Mouse (Mus musculus) hindbrain, embryonic 11.5 days (tissue): ENCODE measurements around the gene Tex261. TPM values are rescaled to one million over a fixed set of nuclear protein-coding genes. Genes with fewer than 3 reads are reported as not detected.
A peak's percentile ranks its signal among the peaks of the same experiment; 100 is the strongest.

Source experiments
- ATAC-seq: fragments of 200-750 bp; cut with Nextera tagmentation; 2 replicates; pipeline ENCODE4 v1.8.0; 2017; ENCODE audit warnings: mild to moderate bottlenecking, moderate TSS enrichment, moderate library complexity; ENCODE audit not compliant: low FRiP score
- DNase-seq: peaks from one replicate; pipeline ENCODE4 v3.0.0-alpha.2; 2015; ENCODE audit warnings: low spot score
- H3K27ac ChIP-seq: fragments of 300-500 bp; sonication (generic); 2 replicates; pipeline ENCODE4 v1.5.1; 2014; ENCODE audit warnings: mild to moderate bottlenecking, low read depth, low read length
- H3K27me3 ChIP-seq: fragments of 300-500 bp; sonication (generic); 2 replicates; pipeline ENCODE4 v1.6.1; 2014; ENCODE audit warnings: mild to moderate bottlenecking, low read length, moderate library complexity, mixed read lengths; ENCODE audit not compliant: control insufficient read depth, insufficient read depth
- H3K36me3 ChIP-seq: fragments of 300-500 bp; sonication (generic); 2 replicates; pipeline ENCODE4 v1.6.1; 2014; ENCODE audit warnings: mild to moderate bottlenecking, low read length, moderate library complexity, mixed read lengths; ENCODE audit not compliant: control insufficient read depth, insufficient read depth
- H3K4me1 ChIP-seq: fragments of 300-500 bp; sonication (generic); replicated peaks from 2 replicates; pipeline ENCODE4 v1.6.1; 2014; ENCODE audit warnings: low read length, mixed read lengths; ENCODE audit not compliant: control insufficient read depth, insufficient read depth
- H3K4me2 ChIP-seq: fragments of 300-500 bp; sonication (generic); replicated peaks from 2 replicates; pipeline ENCODE4 v1.6.1; 2014; ENCODE audit warnings: mild to moderate bottlenecking, low read depth, low read length
- H3K4me3 ChIP-seq: fragments of 300-500 bp; sonication (generic); 2 replicates; pipeline ENCODE4 v1.5.1; 2014; ENCODE audit warnings: low read depth, low read length
- H3K9ac ChIP-seq: fragments of 300-500 bp; sonication (generic); 2 replicates; pipeline ENCODE4 v1.6.1; 2014; ENCODE audit warnings: low read depth, low read length
- H3K9me3 ChIP-seq: fragments of 300-500 bp; sonication (generic); 2 replicates; pipeline ENCODE4 v1.6.1; 2016; ENCODE audit warnings: low read length; ENCODE audit not compliant: control insufficient read depth
- WGBS: fragments of 180-500 bp; shearing (Covaris S2); extraction: QIAGEN DNeasy Blood & Tissue Kit; methylation state at CpG from one replicate; pipeline ENCODE4 v1.1.7; 2014; 5-methylcytosine and 5-hydroxymethylcytosine counted together
- polyA plus RNA-seq: library from polyadenylated mRNA; unstranded; fragments of >200 nt; fragmentation: Nextera tagmentation; extraction: Ambion mirVana; gene quantifications from 2 replicates; pipeline ENCODE4 v1.2.1, GENCODE M21; 2014

The Tex261 gene
- polyA plus RNA-seq, 1 experiment from 2014 or later: 48.1 TPM

- DNase-seq (no peak), ATAC-seq (no peak)
- 45% methylated on average over 3 of the region's 3 CpGs for WGBS
- Histone ChIP-seq H3K4me2 (no peak overlapping the region), H3K9me3 (no peaks in the 10 kb centered on the region), H3K4me3 (no peak overlapping the region), H3K4me1 (no peaks in the 10 kb centered on the region; the same call in 1 of the 2 replicates), H3K27me3 (no peaks in the 10 kb centered on the region), H3K9ac (no peak overlapping the region), H3K36me3 (no peaks in the 10 kb centered on the region), H3K27ac (no peak overlapping the region)
These were observed 26.3 kb downstream of the Tex261 start for GRCm38 (mm10) chr6:83749286-83749685.

DNA sequence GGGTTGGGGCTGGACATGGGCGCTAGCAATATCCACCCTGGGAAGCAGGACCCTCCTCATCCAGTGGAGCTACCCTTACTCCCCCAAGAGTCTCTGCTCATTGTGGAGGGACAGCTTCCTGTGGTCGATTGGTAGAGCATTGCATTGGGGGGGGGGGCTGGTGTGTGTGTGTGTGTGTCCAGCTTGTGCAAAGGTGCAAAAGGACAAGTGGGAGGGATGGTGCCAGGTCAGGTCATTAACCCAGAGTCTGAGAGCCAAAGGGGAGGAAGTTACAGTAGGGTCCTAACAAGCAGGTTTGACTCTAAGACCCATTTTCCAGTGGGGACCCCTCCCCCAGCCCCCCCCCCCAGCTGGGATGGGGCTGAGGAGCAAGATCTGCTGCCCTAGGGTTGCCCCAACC, 30.1 kb downstream of the Tex261 start:
- Histone ChIP-seq H3K9me3 (no peaks in the 10 kb centered on the region), H3K4me1 (no peaks in the 10 kb centered on the region; the same call in 1 of the 2 replicates), H3K4me3 (no peak overlapping the region), H3K27me3 (no peaks in the 10 kb centered on the region), H3K36me3 (no peaks in the 10 kb centered on the region), H3K27ac (no peak overlapping the region), H3K9ac (no peak overlapping the region), H3K4me2 (no peak overlapping the region)
- no peak for ATAC-seq
- WGBS: 62% methylated on average over 2 of the region's 2 CpGs
- no peak for DNase-seq

GRCm38 (mm10) chr6:83744557-83744956, 31.1 kb downstream of the Tex261 start:
- Histone ChIP-seq H3K9ac (no peak overlapping the region), H3K27me3 (no peaks in the 10 kb centered on the region), H3K4me1 (no peaks in the 10 kb centered on the region; the same call in 1 of the 2 replicates), H3K9me3 (no peaks in the 10 kb centered on the region), H3K36me3 (no peaks in the 10 kb centered on the region), H3K27ac (no peak overlapping the region), H3K4me2 (no peak overlapping the region), H3K4me3 (no peak overlapping the region)
- 65% methylated on average over 5 of the region's 5 CpGs for WGBS
- DNase-seq (no peak), ATAC-seq (no peak)

DNA sequence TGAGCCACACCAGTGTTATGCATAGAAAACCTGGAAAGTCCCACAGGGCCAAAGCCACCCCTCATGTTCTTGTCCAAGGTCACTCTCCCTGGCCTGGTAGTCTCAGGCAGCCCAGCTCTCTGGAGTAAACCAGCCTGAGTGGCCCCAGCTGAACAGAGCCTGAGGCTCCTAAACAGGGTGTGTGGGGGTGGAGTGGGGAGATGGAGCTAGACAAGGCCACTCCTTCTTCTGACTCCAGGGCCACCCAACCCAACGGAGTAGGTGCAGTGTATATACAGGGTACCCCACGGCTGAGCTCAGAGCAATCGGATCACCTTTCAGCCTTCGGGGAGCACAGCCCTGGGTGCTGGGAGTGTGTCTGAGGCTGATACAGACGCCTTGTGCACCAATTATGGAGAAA, 31.5 kb downstream of the Tex261 start:
- Histone ChIP-seq H3K36me3 (no peaks in the 10 kb centered on the region), H3K9me3 (no peaks in the 10 kb centered on the region), H3K27me3 (no peaks in the 10 kb centered on the region), H3K27ac (no peak overlapping the region), H3K9ac (no peak overlapping the region), H3K4me2 (no peak overlapping the region), H3K4me3 (no peak overlapping the region), H3K4me1 (no peaks in the 10 kb centered on the region)
- DNase-seq (no peak), ATAC-seq (no peak)
- 73% methylated on average over 5 of the region's 5 CpGs for WGBS

DNA sequence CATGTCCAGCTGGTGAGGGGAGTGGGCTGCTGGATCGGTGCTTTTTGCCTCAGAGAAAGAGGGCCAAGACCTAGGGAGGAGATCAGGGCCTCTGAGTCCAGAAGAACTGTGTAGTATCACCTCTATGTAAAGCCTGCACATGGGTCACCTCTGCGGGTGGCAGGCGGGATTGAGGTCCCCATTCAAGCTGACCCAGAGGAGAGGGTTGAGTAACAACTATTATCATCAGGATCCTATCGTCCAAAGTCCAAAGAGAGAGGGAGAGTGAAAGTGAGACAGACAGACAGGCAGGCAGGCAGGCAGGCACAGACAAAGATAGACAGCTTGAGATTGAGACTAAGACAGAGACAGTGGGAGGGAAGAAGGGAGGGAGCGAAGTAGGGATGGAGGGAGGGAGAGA, 32.4 kb downstream of the Tex261 start:
- Histone ChIP-seq H3K9me3 (no peaks in the 10 kb centered on the region), H3K27ac (no peak overlapping the region), H3K36me3 (no peaks in the 10 kb centered on the region), H3K4me2 (no peak overlapping the region), H3K27me3 (no peaks in the 10 kb centered on the region), H3K4me1 (no peaks in the 10 kb centered on the region), H3K9ac (no peak overlapping the region), H3K4me3 (no peak overlapping the region)
- no peak for DNase-seq
- WGBS: 61% methylated on average over 5 of the region's 5 CpGs
- no peak for ATAC-seq

- H3K4me3 ChIP-seq: no peak within 1 kb of the TSS
- 61% methylated on average over 4 of the region's 5 CpGs for WGBS
- H3K4me2 ChIP-seq: no peak within 1 kb of the TSS
- no peak for ATAC-seq
- no peaks in the 10 kb centered on the region for H3K36me3 ChIP-seq
- H3K4me1 ChIP-seq: no peaks in the 10 kb centered on the region
- H3K27ac ChIP-seq: no peak within 1 kb of the TSS
- H3K9me3 ChIP-seq: no peaks in the 10 kb centered on the region
- no peak for DNase-seq
- no peaks in the 10 kb centered on the region for H3K27me3 ChIP-seq
- no peak within 1 kb of the TSS for H3K9ac ChIP-seq
These were observed 32.9 kb downstream of the Tex261 start, which contains the start of gene Atp6v1b1 for GRCm38 (mm10) chr6:83742761-83743160. TSS of gene Atp6v1b1 (plus strand) at chr6:83742990.

GRCm38 (mm10) chr6:83738596-83738995, 37.0 kb downstream of the Tex261 start:
- H3K4me1 ChIP-seq: no peaks in the 10 kb centered on the region
- H3K4me3 ChIP-seq: no peak overlapping the region
- ATAC-seq (no peak), DNase-seq (no peak)
- no peaks in the 10 kb centered on the region for H3K36me3 ChIP-seq
- no peak overlapping the region for H3K27ac ChIP-seq
- 85% methylated on average over 6 of the region's 6 CpGs for WGBS
- H3K27me3 ChIP-seq: no peaks in the 10 kb centered on the region
- no peak overlapping the region for H3K9ac ChIP-seq
- H3K9me3 ChIP-seq: no peaks in the 10 kb centered on the region
- H3K4me2 ChIP-seq: no peak overlapping the region

- ATAC-seq (no peak), DNase-seq (no peak)
- Histone ChIP-seq H3K4me3 (no peak overlapping the region), H3K9me3 (no peaks in the 10 kb centered on the region), H3K27ac (no peak overlapping the region), H3K27me3 (no peaks in the 10 kb centered on the region), H3K9ac (no peak overlapping the region), H3K4me2 (no peak overlapping the region), H3K4me1 (no peaks in the 10 kb centered on the region), H3K36me3 (no peaks in the 10 kb centered on the region)
- 24% methylated on average over 13 of the region's 13 CpGs for WGBS
These were observed 38.3 kb downstream of the Tex261 start for GRCm38 (mm10) chr6:83737311-83737710.

GRCm38 (mm10) chr6:83731128-83731527, 44.5 kb downstream of the Tex261 start:
- Histone ChIP-seq H3K4me3 (no peak overlapping the region), H3K27ac (no peak overlapping the region), H3K9ac (no peak overlapping the region), H3K4me2 (no peak overlapping the region), H3K4me1 (no peaks in the 10 kb centered on the region), H3K27me3 (no peaks in the 10 kb centered on the region), H3K36me3 (no peaks in the 10 kb centered on the region), H3K9me3 (no peaks in the 10 kb centered on the region)
- peak; percentile 83 for DNase-seq
- 31% methylated on average over 5 of the region's 5 CpGs for WGBS
- no peak for ATAC-seq
